Mouse (Mus musculus): ENCODE data around the gene Trpc7.

Gene Trpc7

DNA sequence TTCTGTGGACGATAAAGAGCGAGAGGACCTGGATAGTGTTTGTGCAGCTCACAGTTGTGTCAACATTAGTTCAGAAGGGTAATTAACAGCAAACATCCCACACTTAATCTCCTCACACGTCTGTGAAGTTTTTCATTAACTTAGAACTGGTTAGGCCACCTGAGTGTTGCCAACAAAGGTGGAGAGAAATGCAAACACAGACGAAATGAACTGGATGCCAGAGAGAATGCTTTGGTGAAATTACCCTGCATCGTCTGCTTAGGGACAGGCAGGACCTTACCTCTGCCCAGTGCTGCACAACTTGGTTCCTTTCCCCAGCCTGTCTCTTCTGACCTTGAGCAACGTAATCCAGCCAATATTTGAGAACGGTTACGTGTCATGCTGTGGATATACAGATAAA, 148.2 kb downstream of the Trpc7 start:
- no peak for DNase-seq (ENCODE audit: low spot score in 2 of 2)

GRCm38 (mm10) chr13:56746739-56747532, 148.9 kb downstream of the Trpc7 start:
- no peak for DNase-seq (ENCODE audit: low spot score in 2 of 2)

- DNase-seq (ENCODE audit: low spot score in 2 of 2) = no peak
Observed at GRCm38 (mm10) chr13:56742325-56742901, 153.4 kb downstream of the Trpc7 start.

GRCm38 (mm10) chr13:56741691-56742090, 154.1 kb downstream of the Trpc7 start:
- DNase-seq (ENCODE audit: low spot score in 2 of 2) = no peak

- no peak for DNase-seq (ENCODE audit: low spot score in 2 of 2)
Observed at GRCm38 (mm10) chr13:56740496-56740895, 155.3 kb downstream of the Trpc7 start.

DNA sequence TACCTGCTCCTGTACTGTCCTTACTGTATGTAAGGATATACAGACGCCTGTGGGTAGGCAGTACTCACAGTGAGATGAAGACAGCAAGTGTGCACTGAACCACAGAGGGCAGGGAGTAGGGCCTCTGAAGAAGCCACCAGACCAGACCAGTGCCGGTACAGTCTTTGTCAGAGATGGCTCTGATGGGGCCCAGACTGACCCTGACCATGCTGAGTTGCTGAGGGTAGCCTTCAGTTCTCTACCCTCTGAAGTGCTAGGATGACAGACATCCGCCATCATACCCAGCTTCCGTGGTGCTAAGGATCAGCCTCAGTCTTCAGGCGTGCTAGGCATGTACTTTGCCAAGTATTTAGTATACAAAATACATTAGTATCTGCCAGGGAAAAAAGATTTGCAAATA, 156.2 kb downstream of the Trpc7 start:
- DNase-seq (ENCODE audit: low spot score in 2 of 2) = no peak

DNA sequence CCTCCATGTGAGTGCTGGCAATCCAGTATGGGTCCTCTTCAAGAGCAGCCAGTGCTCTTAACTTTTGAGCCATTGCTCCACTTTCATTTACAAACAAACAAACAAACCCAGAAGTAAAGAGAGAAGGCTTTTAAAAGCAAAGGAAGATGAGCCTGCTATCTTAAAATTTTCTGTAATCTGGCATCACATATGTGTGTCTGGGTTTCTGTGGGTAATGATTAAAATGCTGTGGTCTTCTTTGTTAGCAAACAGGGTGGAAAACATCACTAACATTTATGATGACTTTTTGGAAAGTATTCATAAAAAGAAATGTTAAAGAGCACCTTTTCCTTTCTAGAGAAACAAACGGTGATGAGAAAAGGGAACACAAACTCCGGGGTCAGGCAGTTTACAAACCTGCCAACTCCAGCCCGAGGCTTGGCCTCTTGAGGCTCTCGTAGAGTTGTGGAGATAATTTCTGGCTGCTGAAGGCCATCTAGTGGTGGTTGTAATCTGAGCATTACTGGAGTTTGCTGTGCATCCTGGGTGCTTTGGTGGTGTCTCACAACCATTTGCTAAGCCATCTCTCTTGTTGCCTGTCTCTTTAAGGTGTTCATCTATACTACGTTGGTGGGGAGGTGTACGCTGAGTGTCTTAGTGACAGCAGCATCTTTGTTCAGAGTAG, 160.4 kb downstream of the Trpc7 start:
- no peak for DNase-seq (ENCODE audit: low spot score in 2 of 2)

- no peak for DNase-seq (ENCODE audit: low spot score in 2 of 2)
Observed at GRCm38 (mm10) chr13:56734617-56735016, 161.2 kb downstream of the Trpc7 start.

DNA sequence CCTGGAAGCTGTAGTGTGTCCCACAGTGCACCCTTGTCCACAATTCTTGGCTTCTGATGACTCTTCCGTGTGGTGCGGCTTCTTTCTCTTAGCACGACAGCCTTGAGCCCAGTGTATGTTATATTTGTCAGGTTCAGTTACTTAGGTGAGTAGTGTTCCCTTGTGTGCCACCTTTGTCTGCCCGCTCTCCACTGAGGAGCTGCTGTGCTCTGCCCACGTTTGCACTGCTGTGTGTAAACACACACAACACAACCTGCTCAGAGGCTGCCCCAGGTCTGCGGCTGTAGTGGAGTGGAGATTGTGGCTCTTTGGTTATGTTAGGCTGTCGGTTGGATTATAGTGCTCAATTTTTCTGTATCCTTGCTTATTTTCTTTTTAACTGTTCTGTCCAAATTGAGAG, 166.7 kb downstream of the Trpc7 start:
- no peak for DNase-seq (ENCODE audit: low spot score in 2 of 2)

DNA sequence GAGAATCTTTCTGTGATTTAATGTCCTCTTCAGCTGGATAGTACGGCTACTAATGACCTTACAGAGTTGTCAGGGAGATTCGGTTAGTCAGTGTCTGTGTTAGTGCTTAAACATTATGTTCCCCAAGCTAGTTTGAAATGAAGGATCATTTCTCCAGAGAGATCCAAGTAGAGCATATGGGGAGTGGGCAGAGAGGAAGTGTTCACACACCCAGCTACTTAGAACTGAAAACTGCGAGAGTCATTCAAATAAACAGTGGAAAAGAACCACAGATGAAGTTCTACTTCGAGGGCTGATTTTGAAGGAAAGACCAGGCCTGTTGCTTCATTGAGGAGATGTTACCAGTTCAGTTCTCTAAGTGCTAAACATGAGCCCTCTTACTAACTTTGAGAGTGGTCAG, 169.2 kb downstream of the Trpc7 start:
- no peak for DNase-seq (ENCODE audit: low spot score in 2 of 2)

Measured in right cerebral cortex, postnatal 36 days (tissue).